Mouse (Mus musculus): ENCODE measurements around the gene Hpn. TPM values are rescaled to one million over a fixed set of nuclear protein-coding genes. Genes with fewer than 3 reads are reported as not detected.

Gene Hpn
- polyA plus RNA-seq, 1 experiment = 2.7 TPM

- no peak for DNase-seq (ENCODE audit: low spot score)
These were observed 4.2 kb downstream of the Hpn start for GRCm38 (mm10) chr7:31110861-31111385.

DNA sequence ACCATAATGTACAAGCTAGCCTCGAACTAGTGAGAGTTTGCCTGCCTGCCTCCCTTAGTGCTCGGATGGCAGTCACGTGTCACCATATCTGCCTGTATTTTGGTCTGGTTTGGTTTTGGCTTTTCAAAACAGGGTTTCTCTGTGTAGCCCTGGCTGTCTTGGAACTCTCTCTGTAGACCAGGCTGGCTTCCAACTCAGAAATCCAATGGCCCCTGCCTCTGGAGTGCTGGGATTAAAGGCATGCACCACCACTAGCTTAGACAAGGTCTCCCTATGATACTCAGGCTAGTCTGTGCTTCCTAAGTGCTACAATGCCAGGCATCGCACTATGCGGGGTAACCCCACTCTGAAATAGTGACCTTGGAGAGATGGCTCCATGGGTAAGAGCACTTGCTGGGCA is 5.3 kb downstream of the Hpn start:
- DNase-seq (ENCODE audit: low spot score) = no peak

DNA sequence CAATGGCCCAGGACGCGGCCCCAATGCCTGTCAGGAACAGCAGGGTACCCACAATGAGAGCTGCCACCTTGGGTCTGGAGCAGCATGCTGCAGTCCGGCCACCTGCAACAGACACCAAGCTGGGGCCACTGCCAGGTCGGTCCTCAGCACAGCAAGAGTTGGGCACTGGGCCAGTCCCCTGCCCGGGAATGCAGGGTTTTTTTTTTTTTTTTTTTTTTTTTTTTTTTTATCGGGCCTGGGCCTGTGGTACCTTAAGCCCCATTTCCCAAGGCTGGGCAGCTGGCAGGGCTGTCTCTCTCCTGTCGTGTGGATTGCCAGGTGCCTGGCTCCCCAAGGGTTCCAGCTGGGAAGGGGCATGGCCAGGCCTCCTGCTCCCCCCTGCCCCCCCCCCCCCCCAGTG is 6.0 kb downstream of the Hpn start:
- DNase-seq (ENCODE audit: low spot score) = no peak

- DNase-seq (ENCODE audit: low spot score) = no peak
These were observed 7.3 kb downstream of the Hpn start for GRCm38 (mm10) chr7:31107781-31108180.

GRCm38 (mm10) chr7:31106166-31106565 is 8.9 kb downstream of the Hpn start:
- DNase-seq (ENCODE audit: low spot score) = no peak

DNA sequence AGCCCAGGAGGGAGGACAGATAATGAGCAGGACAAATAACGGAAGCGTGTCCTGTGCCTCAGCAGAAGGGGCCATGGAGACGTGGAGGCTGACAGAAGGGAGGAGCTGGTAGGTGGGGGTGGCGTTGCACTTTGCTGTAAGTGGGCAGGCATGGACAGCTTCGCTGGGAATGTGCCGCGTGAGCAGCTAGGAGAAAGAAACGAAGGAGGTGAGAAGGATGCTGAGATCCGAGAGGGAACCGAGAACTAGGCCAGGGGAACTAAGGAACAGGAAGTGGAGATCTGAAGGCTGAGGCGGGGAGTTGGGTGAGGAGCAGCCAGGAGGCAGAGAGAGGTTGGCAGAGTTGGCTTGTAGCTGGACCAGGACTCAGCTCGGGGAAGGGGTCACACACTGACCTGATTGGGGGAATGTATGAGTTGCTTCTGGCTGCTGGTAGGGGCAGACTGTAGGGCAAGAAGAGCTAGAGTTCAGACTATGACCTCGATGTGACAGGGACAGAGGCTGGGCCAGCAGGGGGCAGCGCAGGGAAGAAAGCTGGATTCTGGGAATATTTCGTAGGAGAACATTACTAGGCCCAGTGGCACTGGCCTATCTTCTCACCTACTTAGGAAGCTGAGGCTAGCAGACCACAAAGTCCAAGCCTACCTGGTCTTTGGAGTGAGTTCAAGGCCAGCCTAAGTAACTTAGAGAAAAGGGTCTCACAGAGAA is 9.9 kb downstream of the Hpn start:
- DNase-seq (ENCODE audit: low spot score) = no peak

DNA sequence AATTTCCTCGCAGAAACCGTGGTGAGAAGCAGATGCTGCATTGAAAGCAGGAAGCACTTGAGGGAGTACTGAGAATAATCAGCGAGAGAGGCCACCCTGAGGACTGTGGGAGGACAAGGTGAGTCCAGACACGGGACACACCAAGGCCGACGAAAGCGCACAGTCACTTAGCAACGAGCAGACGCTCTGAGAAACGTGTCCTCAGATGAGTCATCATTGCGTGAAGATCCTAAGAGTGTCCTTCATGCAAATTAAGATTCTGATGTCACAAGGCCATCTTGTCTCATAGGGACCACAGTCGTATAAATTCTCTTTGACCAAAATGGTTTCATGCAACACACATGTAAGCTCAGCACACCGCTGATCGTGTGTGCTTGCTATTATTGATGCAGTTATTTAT is 14.3 kb downstream of the Hpn start:
- no peak for DNase-seq (ENCODE audit: low spot score)

DNA sequence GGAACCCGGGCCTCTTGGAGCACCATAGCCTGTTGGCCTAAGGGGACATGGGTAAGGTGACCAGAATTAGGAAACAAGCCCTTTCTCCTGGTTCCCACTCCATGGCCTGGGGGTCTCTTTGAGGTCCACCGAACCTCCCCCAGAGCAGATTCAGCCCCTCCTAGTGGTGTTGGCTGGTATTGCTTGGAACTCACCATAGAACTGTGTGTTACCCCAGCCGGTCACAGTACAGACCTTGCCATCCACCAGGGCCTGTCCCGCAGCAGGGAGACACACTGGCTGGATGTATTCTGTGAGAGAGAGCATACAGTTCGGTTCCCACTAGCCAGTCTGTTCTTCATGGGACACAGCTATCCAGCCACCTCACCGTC is 15.5 kb downstream of the Hpn start:
- no peak for DNase-seq (ENCODE audit: low spot score)

DNA sequence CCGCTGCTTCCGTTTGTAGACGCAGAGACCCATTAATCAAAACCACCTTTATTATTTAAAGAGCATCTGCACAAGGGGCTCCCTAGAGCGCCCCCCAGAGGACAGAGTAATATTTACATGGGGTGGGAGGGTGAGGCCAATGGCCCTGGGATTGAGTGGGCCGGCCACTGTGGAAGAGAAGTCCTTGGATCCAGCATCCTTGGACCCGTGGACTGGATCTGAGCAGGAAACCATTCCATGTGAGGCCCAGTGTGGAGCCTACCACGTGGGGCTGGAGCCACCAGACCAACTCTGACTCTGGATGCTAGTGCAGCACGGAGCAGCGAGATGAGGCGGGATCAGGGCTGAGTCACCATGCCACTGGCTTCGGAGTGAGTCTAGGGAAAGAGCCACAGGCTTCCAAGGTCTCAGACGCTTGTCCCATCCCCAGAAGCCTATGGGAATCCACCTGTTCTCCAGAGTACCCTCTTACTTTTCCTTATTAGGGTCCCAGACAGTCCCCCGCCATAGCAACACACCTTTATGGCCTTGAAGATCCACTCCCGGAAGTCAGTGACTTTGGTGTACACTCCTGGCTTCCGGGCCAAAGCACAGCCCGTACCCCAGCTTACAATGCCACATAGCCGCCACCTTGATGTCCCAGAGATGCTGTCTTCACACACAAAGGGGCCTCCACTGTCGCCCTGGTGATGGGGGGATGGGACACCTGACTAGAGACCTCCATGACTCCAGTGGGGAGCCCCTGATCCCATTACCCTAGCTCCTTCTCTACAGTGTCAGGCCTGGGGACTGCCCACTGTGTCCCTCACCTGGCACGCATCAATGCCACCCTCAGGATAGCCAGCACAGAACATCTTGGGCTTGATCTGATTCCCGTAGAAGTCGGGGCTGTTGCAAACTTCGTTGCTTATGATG is 16.1 kb downstream of the Hpn start:
- no peak for DNase-seq (ENCODE audit: low spot score)

DNA sequence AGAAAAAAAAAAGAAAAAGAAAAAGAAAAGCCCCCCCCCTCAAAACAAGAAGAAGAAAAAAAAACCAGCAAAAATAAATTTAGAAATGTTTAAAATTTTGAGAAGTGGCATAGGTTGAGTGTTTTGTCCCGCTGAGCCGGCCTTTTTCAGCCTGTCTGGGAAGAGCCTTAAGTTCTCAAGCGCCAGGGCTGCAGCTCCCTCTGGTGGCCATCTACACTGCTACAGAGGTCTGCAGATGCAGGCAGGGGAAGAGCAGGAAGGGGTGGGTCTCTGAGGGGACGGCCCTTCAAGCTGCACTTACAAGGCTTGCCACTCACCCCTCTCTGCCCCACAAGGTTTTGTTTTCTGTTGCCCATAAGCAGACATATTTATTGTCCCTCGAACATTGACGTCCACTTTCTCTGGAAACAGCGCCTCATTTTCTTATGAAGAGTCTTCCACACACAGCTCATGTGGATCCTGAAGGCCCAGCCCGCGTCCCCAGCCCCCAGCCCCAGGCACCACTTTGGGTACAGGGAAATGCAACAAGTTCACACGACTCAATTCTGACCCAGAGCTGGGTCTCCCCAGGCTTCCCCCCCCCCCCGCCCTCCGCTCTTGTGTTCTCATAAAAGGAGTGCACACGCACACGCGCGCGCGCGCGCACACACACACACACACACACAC is 17.4 kb downstream of the Hpn start:
- peak; percentile 71 for DNase-seq (ENCODE audit: low spot score)

- DNase-seq (ENCODE audit: low spot score) = no peak
These were observed 18.1 kb downstream of the Hpn start for GRCm38 (mm10) chr7:31096892-31097564.

GRCm38 (mm10) chr7:31094774-31095501 is 20.2 kb downstream of the Hpn start:
- no peak for DNase-seq (ENCODE audit: low spot score)

GRCm38 (mm10) chr7:31089721-31090120 is 25.4 kb downstream of the Hpn start:
- DNase-seq (ENCODE audit: low spot score) = no peak

DNA sequence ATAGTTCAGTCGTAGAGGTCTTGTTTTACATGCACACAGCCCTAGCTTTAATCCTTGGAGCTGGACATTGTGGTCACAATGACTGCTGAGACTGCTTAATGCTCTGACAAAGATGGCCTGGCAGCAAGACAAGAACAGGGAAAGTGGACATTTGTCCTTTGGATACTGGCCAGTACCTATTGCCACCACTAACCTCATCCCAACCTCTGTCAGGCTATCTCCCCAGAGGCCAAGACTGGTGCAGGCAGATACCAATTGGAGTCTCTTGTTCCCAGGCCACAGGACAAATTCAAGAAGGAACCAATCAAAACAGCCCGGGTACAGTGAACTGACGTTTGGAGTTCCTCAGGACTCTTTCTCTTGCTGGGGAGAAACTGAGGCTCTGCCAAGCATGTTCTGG is 26.9 kb downstream of the Hpn start:
- no peak for DNase-seq (ENCODE audit: low spot score)

DNA sequence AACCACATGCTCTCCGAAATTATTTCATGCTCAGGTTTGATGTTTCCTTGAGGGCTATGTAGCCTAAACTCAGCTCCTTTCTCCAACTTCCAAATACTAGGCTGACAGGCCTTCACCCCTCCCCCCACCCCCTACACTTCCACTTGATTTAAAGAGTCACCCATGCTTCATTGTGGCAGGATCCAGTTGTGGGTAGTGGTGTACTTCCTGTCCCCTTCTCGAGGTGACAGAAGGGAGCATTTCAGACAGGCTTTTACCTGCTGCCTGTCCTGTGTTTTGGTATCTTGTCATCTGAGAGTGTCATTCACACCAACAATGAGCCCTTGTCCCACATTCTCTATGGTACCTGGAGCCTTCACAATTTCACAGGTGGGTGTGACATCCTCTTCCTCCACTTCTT is 27.8 kb downstream of the Hpn start:
- DNase-seq (ENCODE audit: low spot score) = no peak

GRCm38 (mm10) chr7:31086175-31086755 is 28.8 kb downstream of the Hpn start:
- DNase-seq (ENCODE audit: low spot score) = no peak

- no peak for DNase-seq (ENCODE audit: low spot score)
These were observed 29.9 kb downstream of the Hpn start for GRCm38 (mm10) chr7:31085171-31085570.

GRCm38 (mm10) chr7:31084140-31084539 is 30.9 kb downstream of the Hpn start:
- DNase-seq (ENCODE audit: low spot score) = no peak

DNA sequence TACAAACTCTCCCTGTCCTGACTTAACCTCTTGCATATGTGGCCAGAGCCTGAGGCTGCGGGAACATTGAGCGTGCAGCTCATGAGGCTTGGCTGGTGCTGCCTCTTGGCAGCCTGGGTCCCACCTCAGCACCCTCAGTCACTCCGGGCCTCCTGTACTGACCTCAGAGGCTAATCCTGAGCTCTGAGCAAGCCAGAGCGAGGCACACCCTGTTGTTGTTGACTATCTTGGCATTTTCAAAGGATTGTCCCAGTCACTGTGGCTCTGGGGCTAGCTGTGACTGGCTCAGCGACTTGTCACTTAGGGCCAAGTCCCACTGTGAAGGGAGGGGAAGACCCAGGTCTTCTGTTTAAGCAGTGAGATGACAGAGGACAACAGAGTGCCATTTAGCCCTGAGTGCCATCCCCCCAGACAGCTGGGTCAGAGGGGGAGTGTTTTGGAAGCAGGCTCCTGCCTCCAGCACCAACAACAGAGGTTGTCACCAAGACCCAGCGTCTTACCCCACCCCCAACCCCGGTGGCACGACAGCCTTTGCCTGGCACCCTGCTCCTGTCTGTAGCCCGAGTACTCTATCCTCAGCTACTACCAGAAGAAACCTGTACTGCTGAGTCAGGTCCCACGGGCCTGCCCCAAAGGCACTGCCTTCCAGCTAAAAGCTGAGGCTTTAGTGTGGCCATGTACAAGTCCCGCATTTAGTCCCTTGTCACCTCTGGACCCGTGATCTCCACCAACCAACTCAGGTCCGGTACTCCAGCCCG is 32.1 kb downstream of the Hpn start:
- no peak for DNase-seq (ENCODE audit: low spot score)

DNA sequence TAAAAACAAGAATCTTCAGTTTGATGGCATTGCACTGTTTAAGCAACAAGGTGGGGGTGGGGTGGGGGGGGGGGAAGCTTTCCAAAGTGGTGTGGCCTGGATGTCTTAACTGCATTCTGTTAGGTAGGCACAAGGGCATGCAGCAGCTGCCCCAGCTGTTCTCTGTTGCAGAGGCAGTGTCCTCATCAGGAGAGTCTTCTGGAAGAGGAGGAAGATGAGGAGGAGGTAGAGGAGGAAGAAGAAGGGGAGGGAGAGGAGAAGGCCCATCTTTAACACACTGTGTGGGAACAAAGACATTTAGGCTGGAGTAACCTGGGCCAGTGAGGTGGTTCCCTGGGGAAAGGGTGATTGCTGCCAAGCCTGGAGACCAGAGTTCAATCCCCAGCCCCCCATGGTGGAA is 33.0 kb downstream of the Hpn start:
- no peak for DNase-seq (ENCODE audit: low spot score)
